Mouse (Mus musculus) midbrain, postnatal 0 days (tissue): ENCODE results near the gene 9130409I23Rik. TPM values are rescaled to one million over a fixed set of nuclear protein-coding genes. Genes with fewer than 3 reads are reported as not detected.

Source experiments
- ATAC-seq: fragments of 200-750 bp; cut with Nextera tagmentation; 2 replicates; pipeline ENCODE4 v1.8.0; 2017; ENCODE audit warnings: moderate number of reproducible peaks, mild to moderate bottlenecking, moderate TSS enrichment, moderate library complexity; ENCODE audit not compliant: low FRiP score
- DNase-seq: peaks from one replicate; pipeline ENCODE4 v3.0.0-alpha.2; 2015; ENCODE audit warnings: low spot score
- H3K27ac ChIP-seq: fragments of 300-500 bp; sonication (generic); 2 replicates; pipeline ENCODE4 v1.5.1; 2014; ENCODE audit warnings: low read depth, mild to moderate bottlenecking, low read length, mixed read lengths
- H3K27me3 ChIP-seq: fragments of 300-500 bp; sonication (generic); 2 replicates; pipeline ENCODE4 v1.6.1; 2014; ENCODE audit warnings: low read length, control low read depth, mixed read lengths; ENCODE audit not compliant: insufficient read depth
- H3K36me3 ChIP-seq: fragments of 300-500 bp; sonication (generic); 2 replicates; pipeline ENCODE4 v1.6.1; 2014; ENCODE audit warnings: low read length, control low read depth, mixed read lengths; ENCODE audit not compliant: insufficient read depth
- H3K4me1 ChIP-seq: fragments of 300-500 bp; sonication (generic); 2 replicates; pipeline ENCODE4 v1.6.1; 2014; ENCODE audit warnings: mild to moderate bottlenecking, control low read depth, antibody characterized with exemption, low read length, mixed read lengths; ENCODE audit not compliant: insufficient read depth
- H3K4me2 ChIP-seq: fragments of 300-500 bp; sonication (generic); 2 replicates; pipeline ENCODE4 v1.6.1; 2014; ENCODE audit warnings: low read depth, mild to moderate bottlenecking, low read length, mixed read lengths; ENCODE audit not compliant: poor library complexity, severe bottlenecking
- H3K4me3 ChIP-seq: fragments of 300-500 bp; sonication (generic); 2 replicates; pipeline ENCODE4 v1.5.1; 2014; ENCODE audit warnings: low read depth, mild to moderate bottlenecking, low read length, moderate library complexity
- H3K9ac ChIP-seq: fragments of 300-500 bp; sonication (generic); replicated peaks from 2 replicates; pipeline ENCODE4 v1.6.1; 2014; ENCODE audit warnings: mild to moderate bottlenecking, low read length, moderate library complexity, mixed read lengths; ENCODE audit not compliant: poor library complexity, severe bottlenecking
- H3K9me3 ChIP-seq: fragments of 300-500 bp; sonication (generic); 2 replicates; pipeline ENCODE4 v1.6.1; 2016; ENCODE audit warnings: low read length, control low read depth
- CTCF ChIP-seq: IDR thresholded peaks from 2 replicates; pipeline ENCODE4 v1.5.1; 2016; ENCODE audit warnings: antibody characterized with exemption, mild to moderate bottlenecking
- WGBS: fragments of 180-500 bp; shearing (Covaris S2); extraction: QIAGEN DNeasy Blood & Tissue Kit; methylation state at CpG from one replicate; pipeline ENCODE4 v1.1.7; 2014; 5-methylcytosine and 5-hydroxymethylcytosine counted together
- polyA plus RNA-seq: library from polyadenylated mRNA; unstranded; fragments of >200 nt; fragmentation: Nextera tagmentation; extraction: Ambion mirVana; gene quantifications from 2 replicates; pipeline ENCODE4 v1.2.1, GENCODE M21; 2015
- total RNA-seq: library from RNA; depleted of rRNA; stranded (reverse); fragments of >200 nt; gene quantifications from 2 replicates; pipeline ENCODE4 v1.2.3, GENCODE M21; 2014; rRNA removed

The 9130409I23Rik gene
- total and polyA plus RNA-seq, 2 experiments from 2014 or later, result not detected

DNA sequence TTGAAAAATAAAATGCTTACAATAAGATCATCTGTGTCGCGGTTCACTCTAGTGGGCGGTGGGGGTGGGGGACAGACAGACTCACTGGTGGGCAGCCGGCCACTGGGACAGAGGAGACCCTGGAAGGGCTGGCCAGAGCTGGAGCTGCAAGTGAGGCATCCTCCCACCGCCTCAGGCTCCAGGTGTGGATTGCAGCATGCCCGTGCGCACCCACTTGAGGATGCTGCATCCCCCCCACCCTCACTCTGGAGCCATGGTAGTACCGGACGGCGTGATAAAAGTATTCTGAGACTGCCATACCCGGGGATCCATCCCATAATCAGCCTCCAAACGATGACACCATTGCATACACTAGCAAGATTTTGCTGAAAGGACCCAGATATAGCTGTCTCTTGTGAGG lies 39.0 kb downstream of the 9130409I23Rik start:
- peaks cover 20% of the 10 kb centered on the region for H3K36me3 ChIP-seq
- no peak overlapping the region for H3K4me3 ChIP-seq
- no peak overlapping the region for H3K27ac ChIP-seq
- DNase-seq (no peak), ATAC-seq (no peak)
- H3K9me3 ChIP-seq, result no peaks in the 10 kb centered on the region
- H3K27me3 ChIP-seq, result no peaks in the 10 kb centered on the region
- H3K9ac ChIP-seq, result no peak overlapping the region
- WGBS, result 78% methylated on average over 12 of the region's 12 CpGs
- no peak for TF ChIP-seq CTCF
- no peak overlapping the region for H3K4me2 ChIP-seq
- H3K4me1 ChIP-seq, result no peaks in the 10 kb centered on the region

Other genes starting within 250 kb of the 9130409I23Rik start
- 1,783 and 3,084 TPM in 2 replicates for gene H3f3a, start 237.3 kb upstream of the 9130409I23Rik start, total RNA-seq
- gene H3f3a, start 237.3 kb upstream of the 9130409I23Rik start, polyA plus RNA-seq, result 1,997 and 2,039 TPM in 2 replicates
- gene Sde2, start 200.1 kb upstream of the 9130409I23Rik start, total RNA-seq, result 12.8 and 15.3 TPM in 2 replicates
- gene Sde2, start 200.1 kb upstream of the 9130409I23Rik start, polyA plus RNA-seq, result 20.7 and 24.2 TPM in 2 replicates
- 3.0 and 12.8 TPM in 2 replicates for gene Lefty2, start 158.1 kb upstream of the 9130409I23Rik start, total RNA-seq
- gene Lefty2, start 158.1 kb upstream of the 9130409I23Rik start, polyA plus RNA-seq, result 7.7 and 8.6 TPM in 2 replicates
- 48.5 and 50.5 TPM in 2 replicates for gene Pycr2, start 146.9 kb upstream of the 9130409I23Rik start, total RNA-seq
- 60.5 and 63.7 TPM in 2 replicates for gene Pycr2, start 146.9 kb upstream of the 9130409I23Rik start, polyA plus RNA-seq
- gene Lefty1, start 116.2 kb upstream of the 9130409I23Rik start, total RNA-seq, result 0.38 TPM in 1 of 2 replicates, not detected in the other
- 0.41 and 0.42 TPM in 2 replicates for gene Lefty1, start 116.2 kb upstream of the 9130409I23Rik start, polyA plus RNA-seq
- gene Tmem63a, start 108.9 kb upstream of the 9130409I23Rik start, total RNA-seq, result 4.8 and 6.4 TPM in 2 replicates
- 1.3 and 1.7 TPM in 2 replicates for gene Tmem63a, start 108.9 kb upstream of the 9130409I23Rik start, polyA plus RNA-seq
- 11.8 and 13.8 TPM in 2 replicates for gene Ephx1, start 30.3 kb upstream of the 9130409I23Rik start, total RNA-seq
- 9.7 and 10.6 TPM in 2 replicates for gene Ephx1, start 30.3 kb upstream of the 9130409I23Rik start, polyA plus RNA-seq
- 25.6 and 36.3 TPM in 2 replicates for gene Nvl, start 93.0 kb downstream of the 9130409I23Rik start, total RNA-seq
- gene Nvl, start 93.0 kb downstream of the 9130409I23Rik start, polyA plus RNA-seq, result 29.4 and 32.7 TPM in 2 replicates
- gene Cnih4, start 93.5 kb downstream of the 9130409I23Rik start, total RNA-seq, result 11.9 and 17.4 TPM in 2 replicates
- 43.1 and 45.7 TPM in 2 replicates for gene Cnih4, start 93.5 kb downstream of the 9130409I23Rik start, polyA plus RNA-seq
- 49.6 and 66.9 TPM in 2 replicates for gene Wdr26, start 160.8 kb downstream of the 9130409I23Rik start, total RNA-seq
- 31.4 and 44.1 TPM in 2 replicates for gene Wdr26, start 160.8 kb downstream of the 9130409I23Rik start, polyA plus RNA-seq